Mouse (Mus musculus): ENCODE measurements around the gene Plcb1. TPM values are rescaled to one million over a fixed set of nuclear protein-coding genes. Genes with fewer than 3 reads are reported as not detected.

The Plcb1 gene
- polyA plus RNA-seq, 1 experiment: 6.2 TPM

- Histone ChIP-seq H3K4me1 (ENCODE audit: control insufficient read depth, insufficient read depth, low read length) (peaks cover 2% of the 10 kb centered on the region), H3K4me3 (replicated peaks; ENCODE audit: extremely low read depth, low read depth, low read length) (no peak overlapping the region)
- DNase-seq: no peak
- WGBS: 78% methylated on average over 4 of the region's 4 CpGs
- no peak for TF ChIP-seq CTCF (IDR thresholded peaks at IDR 0.05; ENCODE audit: insufficient read depth, low read length)
- TF ChIP-seq POLR2A (IDR thresholded peaks at IDR 0.05; ENCODE audit: borderline replicate concordance, extremely low read depth, low read depth, low read length): no peak
Measured at GRCm38 (mm10) chr2:135051540-135052288, 265.8 kb downstream of the Plcb1 start.

- DNase-seq: no peak
- Histone ChIP-seq H3K4me1 (ENCODE audit: control insufficient read depth, insufficient read depth, low read length) (peaks cover 2% of the 10 kb centered on the region), H3K4me3 (replicated peaks; ENCODE audit: extremely low read depth, low read depth, low read length) (no peak overlapping the region)
- no peak for TF ChIP-seq POLR2A (IDR thresholded peaks at IDR 0.05; ENCODE audit: borderline replicate concordance, extremely low read depth, low read depth, low read length)
- TF ChIP-seq CTCF (IDR thresholded peaks at IDR 0.05; ENCODE audit: insufficient read depth, low read length): no peak
- 62% methylated on average over 3 of the region's 3 CpGs for WGBS
Measured at GRCm38 (mm10) chr2:135053391-135053790, 267.5 kb downstream of the Plcb1 start.

GRCm38 (mm10) chr2:135067419-135067818 lies 281.6 kb downstream of the Plcb1 start:
- no peak for TF ChIP-seq CTCF (IDR thresholded peaks at IDR 0.05; ENCODE audit: insufficient read depth, low read length)
- no peak for TF ChIP-seq POLR2A (IDR thresholded peaks at IDR 0.05; ENCODE audit: borderline replicate concordance, extremely low read depth, low read depth, low read length)
- no peak overlapping the region for H3K4me3 ChIP-seq (replicated peaks; ENCODE audit: extremely low read depth, low read depth, low read length)
- H3K4me1 ChIP-seq (ENCODE audit: control insufficient read depth, insufficient read depth, low read length): no peaks in the 10 kb centered on the region
- DNase-seq: no peak

- TF ChIP-seq POLR2A (IDR thresholded peaks at IDR 0.05; ENCODE audit: borderline replicate concordance, extremely low read depth, low read depth, low read length) (no peak), CTCF (IDR thresholded peaks at IDR 0.05; ENCODE audit: insufficient read depth, low read length) (no peak)
- WGBS: 85% methylated on average over 4 of the region's 4 CpGs
- no peak overlapping the region for H3K4me3 ChIP-seq (replicated peaks; ENCODE audit: extremely low read depth, low read depth, low read length)
- no peaks in the 10 kb centered on the region for H3K4me1 ChIP-seq (ENCODE audit: control insufficient read depth, insufficient read depth, low read length)
- no peak for DNase-seq
Measured at GRCm38 (mm10) chr2:135071349-135071748, 285.5 kb downstream of the Plcb1 start.

GRCm38 (mm10) chr2:135072503-135072902 lies 286.6 kb downstream of the Plcb1 start:
- H3K4me3 ChIP-seq (replicated peaks; ENCODE audit: extremely low read depth, low read depth, low read length): no peak overlapping the region
- 76% methylated on average over 5 of the region's 5 CpGs for WGBS
- DNase-seq: no peak

GRCm38 (mm10) chr2:135073014-135073413 lies 287.1 kb downstream of the Plcb1 start:
- no peak for DNase-seq
- no peak overlapping the region for H3K4me3 ChIP-seq (replicated peaks; ENCODE audit: extremely low read depth, low read depth, low read length)
- no peaks in the 10 kb centered on the region for H3K4me1 ChIP-seq (ENCODE audit: control insufficient read depth, insufficient read depth, low read length)
- TF ChIP-seq POLR2A (IDR thresholded peaks at IDR 0.05; ENCODE audit: borderline replicate concordance, extremely low read depth, low read depth, low read length) (no peak), CTCF (IDR thresholded peaks at IDR 0.05; ENCODE audit: insufficient read depth, low read length) (no peak)
- 54% methylated on average over 5 of the region's 5 CpGs for WGBS

More at GRCm38 (mm10) chr2:135072503-135072902, 286.6 kb downstream of the Plcb1 start:
- no peaks in the 10 kb centered on the region for H3K4me1 ChIP-seq (ENCODE audit: control insufficient read depth, insufficient read depth, low read length)
- no peak for TF ChIP-seq POLR2A (IDR thresholded peaks at IDR 0.05; ENCODE audit: borderline replicate concordance, extremely low read depth, low read depth, low read length)
- no peak for TF ChIP-seq CTCF (IDR thresholded peaks at IDR 0.05; ENCODE audit: insufficient read depth, low read length)

- DNase-seq: no peak
- no peak for TF ChIP-seq CTCF (IDR thresholded peaks at IDR 0.05; ENCODE audit: insufficient read depth, low read length)
- no peak for TF ChIP-seq POLR2A (IDR thresholded peaks at IDR 0.05; ENCODE audit: borderline replicate concordance, extremely low read depth, low read depth, low read length)
- WGBS: 49% methylated on average over 1 of the region's 1 CpGs
- no peaks in the 10 kb centered on the region for H3K4me1 ChIP-seq (ENCODE audit: control insufficient read depth, insufficient read depth, low read length)
- H3K4me3 ChIP-seq (replicated peaks; ENCODE audit: extremely low read depth, low read depth, low read length): no peak overlapping the region
Measured at GRCm38 (mm10) chr2:135075375-135075774, 289.5 kb downstream of the Plcb1 start.

- H3K4me3 ChIP-seq (replicated peaks; ENCODE audit: extremely low read depth, low read depth, low read length): no peak overlapping the region
- WGBS: 49% methylated on average over 5 of the region's 5 CpGs
- TF ChIP-seq CTCF (IDR thresholded peaks at IDR 0.05; ENCODE audit: insufficient read depth, low read length): no peak
- TF ChIP-seq POLR2A (IDR thresholded peaks at IDR 0.05; ENCODE audit: borderline replicate concordance, extremely low read depth, low read depth, low read length): no peak
- 0 out of 2 replicates have a peak, but pooled peaks cover 4% of the 10 kb centered on the region for H3K4me1 ChIP-seq (ENCODE audit: control insufficient read depth, insufficient read depth, low read length)
- no peak for DNase-seq
Measured at GRCm38 (mm10) chr2:135092588-135093162, 306.8 kb downstream of the Plcb1 start.

GRCm38 (mm10) chr2:135101292-135101691 lies 315.4 kb downstream of the Plcb1 start:
- no peak for TF ChIP-seq CTCF (IDR thresholded peaks at IDR 0.05; ENCODE audit: insufficient read depth, low read length)
- no peak for TF ChIP-seq POLR2A (IDR thresholded peaks at IDR 0.05; ENCODE audit: borderline replicate concordance, extremely low read depth, low read depth, low read length)
- H3K4me3 ChIP-seq (replicated peaks; ENCODE audit: extremely low read depth, low read depth, low read length): no peak overlapping the region
- no peaks in the 10 kb centered on the region; the same call in 1 of the 2 replicates for H3K4me1 ChIP-seq (ENCODE audit: control insufficient read depth, insufficient read depth, low read length)
- DNase-seq: no peak
- WGBS: 79% methylated on average over 4 of the region's 4 CpGs

GRCm38 (mm10) chr2:135101943-135102342 lies 316.1 kb downstream of the Plcb1 start:
- no peak for DNase-seq
- TF ChIP-seq CTCF (IDR thresholded peaks at IDR 0.05; ENCODE audit: insufficient read depth, low read length): no peak
- TF ChIP-seq POLR2A (IDR thresholded peaks at IDR 0.05; ENCODE audit: borderline replicate concordance, extremely low read depth, low read depth, low read length): no peak
- 93% methylated on average over 1 of the region's 1 CpGs for WGBS
- H3K4me1 ChIP-seq (ENCODE audit: control insufficient read depth, insufficient read depth, low read length): no peaks in the 10 kb centered on the region; the same call in 1 of the 2 replicates
- H3K4me3 ChIP-seq (replicated peaks; ENCODE audit: extremely low read depth, low read depth, low read length): no peak overlapping the region

Data from lung, adult 2 months (tissue).